Mouse (Mus musculus): Measurements from ENCODE around the gene Plekha4.

Plekha4 gene

GRCm38 (mm10) chr7:45538163-45539041 lies 12.3 kb downstream of the Plekha4 start:
- peak; percentile 49 for DNase-seq (ENCODE audit: low spot score)

DNA sequence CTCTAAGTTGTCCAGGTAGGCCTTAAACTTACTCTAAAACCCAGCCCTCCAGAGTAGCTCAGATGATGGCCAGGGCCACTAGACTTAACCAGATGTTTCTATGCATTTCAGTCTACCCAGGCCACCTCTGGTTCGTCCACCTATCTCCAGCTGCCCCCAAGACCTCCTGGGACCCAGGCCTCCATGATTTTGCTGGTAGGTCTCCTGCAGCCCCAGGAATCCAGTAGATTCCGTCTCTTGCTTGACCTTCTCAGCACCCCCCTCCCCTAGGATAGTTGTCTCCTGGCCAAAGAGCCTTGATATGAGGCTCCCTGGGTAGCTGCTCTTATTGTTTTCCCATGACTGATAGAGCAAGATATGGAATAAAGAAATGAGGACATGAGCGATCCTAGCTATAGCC lies 13.0 kb downstream of the Plekha4 start:
- no peak for DNase-seq (ENCODE audit: low spot score)

DNA sequence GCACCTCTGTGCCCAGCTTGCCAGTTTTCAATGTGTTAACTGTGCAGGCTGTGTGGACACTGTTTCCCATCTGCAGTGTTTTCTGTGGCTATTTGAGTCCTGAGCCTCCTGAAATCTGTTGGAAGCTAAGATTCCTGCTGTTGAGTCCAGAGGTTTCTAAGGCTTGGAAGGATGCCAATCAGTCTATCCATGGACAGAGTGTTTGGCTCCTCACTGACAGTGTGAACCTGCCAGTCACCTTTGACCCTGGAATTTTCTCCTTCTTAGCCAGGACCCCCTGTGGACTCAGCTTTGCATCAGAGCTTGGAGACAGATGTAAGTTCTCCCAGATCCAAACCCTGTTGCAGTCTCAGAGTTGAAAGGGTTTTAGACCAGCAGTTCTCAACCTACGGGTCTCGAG lies 14.1 kb downstream of the Plekha4 start:
- no peak for DNase-seq (ENCODE audit: low spot score)

GRCm38 (mm10) chr7:45544525-45544924 lies 18.4 kb downstream of the Plekha4 start:
- no peak for DNase-seq (ENCODE audit: low spot score)

- DNase-seq (ENCODE audit: low spot score): no peak
These were observed 23.7 kb downstream of the Plekha4 start for GRCm38 (mm10) chr7:45549641-45550436.

DNA sequence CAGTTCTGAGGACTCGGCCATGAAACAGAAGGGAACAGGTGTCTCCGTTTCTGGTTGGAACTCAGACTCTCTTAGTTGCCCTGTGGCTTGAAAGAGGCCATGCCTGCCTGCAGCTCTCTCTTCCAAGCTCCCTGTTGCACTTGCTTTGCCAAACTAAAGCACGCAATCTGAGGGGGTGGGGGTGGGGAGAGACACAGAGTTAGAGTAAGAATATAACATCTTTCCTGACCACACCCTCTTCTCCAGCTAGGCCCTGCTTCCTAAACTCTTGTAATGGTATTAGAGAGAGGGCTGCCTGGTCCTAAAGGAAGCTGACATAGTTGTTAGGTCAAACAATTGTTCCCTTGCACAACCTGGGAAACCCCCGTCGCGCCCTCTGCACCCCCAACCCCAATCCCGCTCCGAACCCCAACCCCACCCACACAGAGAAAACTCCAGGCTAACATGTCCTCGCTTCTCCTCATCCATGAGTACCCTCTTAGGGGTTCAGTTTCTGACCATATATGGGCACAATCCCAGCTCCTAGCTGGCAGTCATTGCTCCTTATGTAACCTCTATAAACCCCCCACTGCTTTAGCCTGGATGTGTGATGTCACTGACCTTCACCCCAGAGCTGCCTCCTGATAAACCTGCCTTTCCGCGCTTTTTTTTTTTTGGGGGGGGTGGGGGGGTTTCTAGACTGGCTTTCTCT lies 24.8 kb downstream of the Plekha4 start:
- DNase-seq (ENCODE audit: low spot score): no peak

- DNase-seq (ENCODE audit: low spot score): no peak
These were observed 25.4 kb downstream of the Plekha4 start for GRCm38 (mm10) chr7:45551512-45551883.

DNA sequence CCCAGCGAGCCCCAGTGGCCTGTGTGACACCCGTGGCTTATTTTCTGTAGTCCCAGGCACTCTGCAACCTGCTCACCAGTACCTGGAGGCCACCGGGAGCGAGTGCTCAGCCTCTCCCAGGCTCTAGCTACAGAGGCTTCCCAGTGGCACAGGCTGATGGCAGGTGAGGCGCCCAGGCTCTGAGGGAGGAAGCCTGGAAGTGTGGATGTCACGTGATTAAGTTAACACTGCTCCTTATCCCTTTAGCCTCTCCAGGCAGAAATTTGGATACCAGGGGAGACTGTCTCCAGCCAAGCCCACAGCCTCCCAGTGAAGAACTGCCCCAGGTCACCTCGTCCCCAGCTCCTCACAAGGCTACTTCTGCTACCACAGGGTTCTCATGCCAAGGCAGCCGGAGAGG lies 27.4 kb downstream of the Plekha4 start:
- no peak for DNase-seq (ENCODE audit: low spot score)

DNA sequence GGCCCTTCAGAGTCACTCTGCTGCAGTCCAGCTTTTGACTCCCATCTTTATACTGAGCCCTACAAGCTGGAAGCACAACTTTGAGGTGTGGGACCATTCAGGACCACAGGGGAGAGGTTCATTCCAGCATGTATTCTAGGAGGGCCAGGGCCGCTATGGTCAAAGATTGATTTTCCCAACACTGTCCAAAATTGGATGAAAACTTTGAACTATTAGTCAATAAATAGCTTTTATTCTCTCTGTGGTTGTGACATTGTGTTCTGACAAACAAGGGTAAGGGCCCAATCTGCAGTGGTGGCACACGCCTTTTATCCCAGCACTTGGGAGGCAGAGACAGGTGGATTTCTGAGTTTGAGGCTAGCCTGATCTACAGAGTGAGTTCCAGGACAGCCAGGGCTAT lies 27.9 kb downstream of the Plekha4 start:
- DNase-seq (ENCODE audit: low spot score): no peak

- no peak for DNase-seq (ENCODE audit: low spot score)
These were observed 28.6 kb downstream of the Plekha4 start, which contains the start of gene Hsd17b14 for GRCm38 (mm10) chr7:45554744-45555143. TSS of gene Hsd17b14 (plus strand) at chr7:45554893.

- DNase-seq (ENCODE audit: low spot score): peak; percentile 88
These were observed 29.7 kb downstream of the Plekha4 start for GRCm38 (mm10) chr7:45555787-45556186.

DNA sequence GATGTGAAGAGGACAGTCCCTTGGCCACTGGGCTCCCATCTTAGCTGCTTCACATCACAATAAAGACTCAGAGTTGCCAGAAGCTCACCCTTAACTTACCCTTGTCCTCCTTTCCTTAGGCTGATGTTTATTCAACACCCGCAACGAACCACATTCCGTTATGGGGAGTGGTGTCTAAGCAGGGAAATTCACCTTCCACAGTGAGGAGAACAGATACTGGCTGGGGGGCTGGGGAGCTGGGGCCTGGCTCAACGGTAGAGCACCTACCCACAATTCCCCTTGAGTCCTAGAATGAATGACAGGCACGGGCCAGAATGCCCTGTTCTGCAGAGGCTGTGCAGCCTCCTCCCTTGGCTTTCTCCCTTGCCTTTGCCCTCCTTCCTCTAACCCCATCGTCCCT lies 32.8 kb downstream of the Plekha4 start:
- DNase-seq (ENCODE audit: low spot score): peak; percentile 70

GRCm38 (mm10) chr7:45560241-45560640 lies 34.1 kb downstream of the Plekha4 start:
- DNase-seq (ENCODE audit: low spot score): no peak

DNA sequence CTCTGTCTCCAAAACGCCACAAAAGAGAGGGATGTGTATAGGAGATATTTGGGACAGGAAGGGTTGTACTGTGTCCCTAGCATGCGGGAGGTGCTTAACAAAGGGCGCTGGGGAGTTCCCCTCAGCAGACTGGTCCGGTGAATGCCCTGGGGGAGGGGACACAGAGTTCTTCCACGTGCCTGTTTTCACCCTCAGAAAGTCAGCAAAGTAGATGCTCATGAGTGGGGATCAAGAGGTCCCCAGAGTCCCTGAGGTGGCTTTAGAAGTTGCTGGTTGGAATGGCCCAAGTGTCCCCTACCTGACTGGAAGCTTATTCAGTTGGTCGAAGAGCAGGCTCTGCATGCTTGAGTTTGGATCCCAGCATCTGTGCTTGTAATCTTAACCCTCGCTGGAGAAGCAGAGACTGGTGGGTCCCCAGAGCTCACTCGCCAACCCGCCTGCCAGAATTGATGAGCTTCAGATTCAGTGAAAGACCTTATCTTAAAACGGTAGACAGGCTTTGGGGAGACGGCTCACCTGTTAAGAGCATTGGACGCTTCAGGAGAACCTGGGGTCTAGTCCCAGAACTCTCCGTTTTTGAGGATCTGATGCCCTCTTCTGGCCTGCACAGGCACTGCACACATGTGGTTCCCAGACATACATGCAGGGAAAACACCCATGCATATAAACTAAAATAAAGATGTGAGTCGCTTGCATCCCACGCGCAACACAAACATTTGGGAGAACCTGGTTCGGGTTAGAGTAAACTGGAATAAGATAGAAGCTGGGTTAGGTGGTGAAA lies 34.9 kb downstream of the Plekha4 start:
- peak; percentile 85 for DNase-seq (ENCODE audit: low spot score)

DNA sequence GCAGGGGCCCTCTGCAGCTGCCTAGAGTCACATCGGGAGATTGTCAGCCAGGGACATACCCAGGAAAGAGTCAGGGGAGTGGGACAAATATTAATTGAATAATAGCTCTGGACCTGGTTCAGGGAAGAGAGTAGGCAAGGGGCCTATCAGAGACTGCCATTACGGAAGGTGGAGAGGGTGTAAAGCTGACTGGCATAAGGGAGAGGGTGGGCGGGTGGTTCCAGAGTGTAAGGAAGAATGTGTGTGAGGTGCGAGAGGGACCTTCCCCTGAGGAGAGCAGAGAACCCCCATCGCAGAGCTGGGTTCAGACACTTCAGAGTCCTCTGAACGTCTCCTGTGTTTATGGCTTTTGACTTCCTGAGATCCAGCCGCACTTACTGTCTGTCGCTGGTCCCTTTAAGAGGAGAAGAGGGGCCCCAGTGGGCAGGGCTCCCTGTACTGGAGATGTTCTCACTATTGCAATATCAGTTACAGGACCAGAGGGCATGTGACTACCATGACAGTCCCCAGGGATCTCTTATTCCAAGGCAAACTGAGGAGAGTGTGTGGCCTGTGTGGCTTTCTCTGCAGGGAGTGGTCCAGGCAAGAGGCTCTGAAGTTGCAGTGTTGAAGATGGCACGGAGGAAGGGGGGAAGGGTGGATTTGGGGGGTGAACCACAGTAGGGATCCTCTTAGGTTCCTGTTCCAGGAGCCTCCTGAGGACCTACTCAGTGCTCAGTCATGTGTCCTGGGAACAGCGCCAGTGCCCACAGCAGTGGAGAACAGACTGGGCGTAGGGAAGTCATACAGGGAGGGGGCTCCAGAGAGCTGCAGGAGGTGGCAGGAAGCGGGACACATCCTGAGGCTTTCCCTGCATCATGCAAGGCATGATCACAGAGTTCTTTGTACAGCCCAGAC lies 35.7 kb downstream of the Plekha4 start:
- DNase-seq (ENCODE audit: low spot score): no peak

DNA sequence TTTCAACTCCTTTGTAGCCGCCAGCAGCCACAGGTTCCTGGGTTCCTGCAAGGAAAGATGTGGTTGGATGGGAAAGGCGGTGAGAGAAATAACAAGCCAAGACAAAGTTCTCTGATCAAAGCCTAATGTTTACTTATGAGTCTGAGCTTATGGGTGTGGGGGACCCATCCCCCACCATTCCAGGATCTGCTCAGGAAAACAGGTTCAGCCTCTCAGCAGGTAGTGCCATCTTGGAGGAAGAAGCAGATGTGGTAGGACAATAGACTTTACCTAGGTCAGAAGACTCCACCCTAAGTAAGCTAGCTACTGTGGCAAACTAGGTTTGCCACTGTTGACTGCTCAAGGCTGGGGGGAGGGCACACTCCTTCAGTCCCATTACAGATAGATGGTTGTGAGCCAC lies 38.7 kb downstream of the Plekha4 start:
- no peak for DNase-seq (ENCODE audit: low spot score)

DNA sequence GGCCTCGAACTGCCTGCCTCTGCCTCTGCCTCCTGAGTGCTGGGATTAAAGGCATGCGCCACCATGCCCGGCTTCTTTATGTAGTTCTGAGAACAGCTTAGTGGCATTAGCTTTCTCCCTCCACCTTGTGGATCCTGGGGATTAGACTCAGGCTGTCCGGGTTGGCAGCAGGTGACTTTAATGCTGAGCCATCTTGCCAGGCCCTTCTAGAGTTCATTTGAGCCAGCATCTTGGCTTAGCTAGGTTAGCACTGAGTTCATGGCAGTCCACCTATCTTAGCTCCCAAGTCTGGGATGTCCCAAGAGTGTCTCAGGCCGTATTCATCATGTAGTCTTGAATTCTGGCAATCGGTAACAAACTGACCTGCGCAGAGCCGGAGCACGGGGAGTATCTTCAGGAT lies 39.3 kb downstream of the Plekha4 start:
- no peak for DNase-seq (ENCODE audit: low spot score)

- no peak for DNase-seq (ENCODE audit: low spot score)
These were observed 41.1 kb downstream of the Plekha4 start for GRCm38 (mm10) chr7:45567112-45567779.

DNA sequence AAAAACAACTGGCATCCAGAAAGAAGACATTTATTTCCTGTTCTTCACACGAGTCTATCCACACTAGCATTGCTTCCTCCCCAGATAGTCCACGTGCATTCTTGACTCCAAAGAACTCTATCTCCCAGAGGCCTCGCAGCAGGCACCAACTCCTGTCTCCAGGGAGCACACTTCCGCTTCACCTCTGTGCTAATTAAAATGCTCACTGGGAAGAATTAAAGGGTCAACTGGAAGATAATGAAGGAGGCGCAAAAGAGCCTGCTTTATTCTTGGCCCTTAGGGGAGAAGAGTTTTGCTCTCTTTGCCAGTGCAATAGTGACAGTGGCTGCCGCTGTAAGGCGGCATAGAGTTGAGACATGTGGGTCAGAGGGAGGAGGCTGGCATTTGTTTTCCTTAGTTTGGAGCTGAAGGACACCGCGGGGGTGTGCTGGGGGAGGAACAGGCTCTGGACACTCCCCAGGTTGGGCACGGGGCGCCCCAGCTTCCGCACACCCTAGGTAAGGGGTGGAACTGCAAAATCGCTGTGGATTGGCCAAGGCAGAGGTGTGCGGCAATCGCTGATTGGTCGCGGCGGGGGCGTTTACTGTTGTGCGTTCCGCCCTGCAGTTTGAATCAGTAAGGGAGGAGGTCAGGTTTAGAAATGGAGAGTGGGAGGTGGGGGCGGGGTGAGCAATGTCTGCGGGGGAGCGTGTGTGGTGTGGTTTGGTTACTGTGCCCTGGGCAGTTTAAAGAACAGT lies 41.8 kb downstream of the Plekha4 start:
- peak; percentile 95 for DNase-seq (ENCODE audit: low spot score)
